Mouse (Mus musculus) MEL (cell line): Measurements from ENCODE around the gene Rhbdl3. TPM values are rescaled to one million over a fixed set of nuclear protein-coding genes. Genes with fewer than 3 reads are reported as not detected.

Experiments
- DNase-seq: peaks from one replicate; pipeline ENCODE4 v3.0.0; 2011; ENCODE audit warnings: low read depth, low spot score
- H3K27ac ChIP-seq: 2 replicates; pipeline ENCODE4 v1.5.1; 2012; ENCODE audit warnings: low read depth, mild to moderate bottlenecking, control low read depth, low read length, moderate library complexity; ENCODE audit not compliant: control insufficient read depth
- H3K27me3 ChIP-seq, 2 experiments: fragments of 150-350 bp in 1 of 2; sonication (generic) in 1 of 2; 2 replicates each; pipeline ENCODE4 v1.6.1; 2012; ENCODE audit warnings: low read length in 2 of 2, mild to moderate bottlenecking in 2 of 2, improper control_type of control experiment in 1 of 2, moderate library complexity in 1 of 2; ENCODE audit not compliant: insufficient read depth in 2 of 2, control insufficient read depth in 1 of 2
- H3K36me3 ChIP-seq, 2 experiments: 2 replicates each; pipeline ENCODE4 v1.6.1; 2012 to 2014; ENCODE audit warnings: low read length in 2 of 2, improper control_type of control experiment in 1 of 2, inconsistent platforms in 1 of 2, mild to moderate bottlenecking in 1 of 2; ENCODE audit not compliant: insufficient read depth in 2 of 2, control insufficient read depth in 1 of 2
- H3K4me1 ChIP-seq, 2 experiments: fragments of 150-350 bp in 1 of 2; sonication (generic) in 1 of 2; 2 replicates each; pipeline ENCODE4 v1.6.1; 2012; ENCODE audit warnings: low read length in 2 of 2, improper control_type of control experiment in 1 of 2, mild to moderate bottlenecking in 1 of 2; ENCODE audit not compliant: insufficient read depth in 2 of 2, control insufficient read depth in 1 of 2
- H3K4me3 ChIP-seq, 2 experiments: fragments of 150-350 bp in 1 of 2; sonication (generic) in 1 of 2; 2 replicates each; pipeline ENCODE4 v1.5.1; 2012; ENCODE audit warnings: low read depth in 2 of 2, low read length in 2 of 2, mild to moderate bottlenecking in 2 of 2, moderate library complexity in 2 of 2, control low read depth in 1 of 2, improper control_type of control experiment in 1 of 2; ENCODE audit not compliant: control insufficient read depth in 1 of 2, insufficient read depth in 1 of 2
- H3K79me2 ChIP-seq: 2 replicates; pipeline ENCODE4 v1.6.1; 2012; ENCODE audit warnings: mild to moderate bottlenecking, low read length, moderate library complexity; ENCODE audit not compliant: control insufficient read depth, poor library complexity, insufficient read depth
- H3K9ac ChIP-seq: 2 replicates; pipeline ENCODE4 v1.6.1; 2012; ENCODE audit warnings: low read depth, mild to moderate bottlenecking, control low read depth, low read length, moderate library complexity; ENCODE audit not compliant: control insufficient read depth, poor library complexity, severe bottlenecking
- H3K9me3 ChIP-seq: fragments of 150-350 bp; sonication (generic); replicated peaks from 2 replicates; pipeline ENCODE4 v1.6.1; 2012; ENCODE audit warnings: mild to moderate bottlenecking, low read length, improper control_type of control experiment, moderate library complexity; ENCODE audit not compliant: insufficient read depth
- BHLHE40 ChIP-seq: IDR thresholded peaks from 2 replicates; pipeline ENCODE4 v1.6.1; 2012; ENCODE audit warnings: low read depth, mild to moderate bottlenecking, inconsistent platforms, low read length, improper control_type of control experiment, borderline replicate concordance
- CHD2 ChIP-seq: IDR thresholded peaks from 2 replicates; pipeline ENCODE4 v1.6.1; 2011; ENCODE audit warnings: low read length, improper control_type of control experiment
- CTCF ChIP-seq, 3 experiments: IDR thresholded peaks in 2 of 3; conservative IDR thresholded peaks in 1 of 3; 2 replicates each; pipeline ENCODE4 v1.5.1; 2011 to 2012; ENCODE audit warnings: low read length in 3 of 3, low read depth in 2 of 3, mild to moderate bottlenecking in 2 of 3, improper control_type of control experiment in 1 of 3, inconsistent platforms in 1 of 3, mixed read lengths in 1 of 3, moderate library complexity in 1 of 3; ENCODE audit not compliant: control insufficient read depth in 1 of 3, insufficient read depth in 1 of 3, poor library complexity in 1 of 3, severe bottlenecking in 1 of 3
- E2F4 ChIP-seq: IDR thresholded peaks from 2 replicates; pipeline ENCODE4 v1.6.1; 2011; ENCODE audit warnings: low read depth, low read length, improper control_type of control experiment, borderline replicate concordance
- ELF1 ChIP-seq: IDR thresholded peaks from 2 replicates; pipeline ENCODE4 v1.6.1; 2014; ENCODE audit warnings: low read depth, mild to moderate bottlenecking, inconsistent platforms, low read length, improper control_type of control experiment, moderate library complexity
- EP300 ChIP-seq, 2 experiments: IDR thresholded peaks; 2 replicates each; pipeline ENCODE4 v1.6.1; 2011; ENCODE audit warnings: improper control_type of control experiment in 2 of 2, low read length in 2 of 2, low read depth in 1 of 2, mild to moderate bottlenecking in 1 of 2
- ETS1 ChIP-seq: IDR thresholded peaks from 2 replicates; pipeline ENCODE4 v1.6.1; 2012; ENCODE audit warnings: low read depth, mild to moderate bottlenecking, inconsistent platforms, low read length, improper control_type of control experiment, moderate library complexity
- GABPA ChIP-seq: IDR thresholded peaks from 2 replicates; pipeline ENCODE4 v1.6.1; 2012; ENCODE audit warnings: low read depth, mild to moderate bottlenecking, inconsistent platforms, low read length, improper control_type of control experiment, moderate library complexity
- GATA1 ChIP-seq: IDR thresholded peaks from 2 replicates; pipeline ENCODE4 v1.6.1; 2011; ENCODE audit warnings: low read depth, low read length, improper control_type of control experiment
- HCFC1 ChIP-seq: IDR thresholded peaks from 2 replicates; pipeline ENCODE4 v1.6.1; 2012; ENCODE audit warnings: low read depth, mild to moderate bottlenecking, inconsistent platforms, low read length, improper control_type of control experiment, moderate library complexity
- JUND ChIP-seq: IDR thresholded peaks from 2 replicates; pipeline ENCODE4 v1.6.1; 2011; ENCODE audit warnings: low read depth, mild to moderate bottlenecking, improper control_type of control experiment, low read length
- KAT2A ChIP-seq: conservative IDR thresholded peaks from 2 replicates; pipeline ENCODE4 v1.6.1; 2012; ENCODE audit warnings: low read depth, low read length, improper control_type of control experiment, inconsistent platforms
- MAFK ChIP-seq: IDR thresholded peaks from 2 replicates; pipeline ENCODE4 v1.6.1; 2011; ENCODE audit warnings: low read depth, mild to moderate bottlenecking, low read length, improper control_type of control experiment, borderline replicate concordance
- MAX ChIP-seq: IDR thresholded peaks from 2 replicates; pipeline ENCODE4 v1.6.1; 2011; ENCODE audit warnings: low read length, improper control_type of control experiment
- MAZ ChIP-seq: IDR thresholded peaks from 2 replicates; pipeline ENCODE4 v1.6.1; 2012; ENCODE audit warnings: low read depth, mild to moderate bottlenecking, inconsistent platforms, low read length, improper control_type of control experiment
- MEF2A ChIP-seq: IDR thresholded peaks from 2 replicates; pipeline ENCODE4 v1.6.1; 2014; ENCODE audit warnings: low read depth, mild to moderate bottlenecking, inconsistent platforms, low read length, improper control_type of control experiment; ENCODE audit not compliant: poor library complexity, insufficient replicate concordance, severe bottlenecking; ENCODE audit errors: extremely low read depth
- MXI1 ChIP-seq: IDR thresholded peaks from 2 replicates; pipeline ENCODE4 v1.6.1; 2011; ENCODE audit warnings: mild to moderate bottlenecking, low read depth, low read length, improper control_type of control experiment
- MYB ChIP-seq: IDR thresholded peaks from 2 replicates; pipeline ENCODE4 v1.6.1; 2011; ENCODE audit warnings: mild to moderate bottlenecking, low read depth, low read length, improper control_type of control experiment
- MYC ChIP-seq: IDR thresholded peaks from 2 replicates; pipeline ENCODE4 v1.6.1; 2011; ENCODE audit warnings: low read depth, mild to moderate bottlenecking, low read length, improper control_type of control experiment, moderate library complexity
- NELFE ChIP-seq: IDR thresholded peaks from 2 replicates; pipeline ENCODE4 v1.6.1; 2011; ENCODE audit warnings: low read depth, low read length, improper control_type of control experiment
- NRF1 ChIP-seq: IDR thresholded peaks from 2 replicates; pipeline ENCODE4 v1.6.1; 2014; ENCODE audit warnings: low read depth, mild to moderate bottlenecking, inconsistent platforms, low read length, improper control_type of control experiment, moderate library complexity; ENCODE audit not compliant: poor library complexity, insufficient read depth, severe bottlenecking
- POLR2A ChIP-seq, 2 experiments: IDR thresholded peaks; 2 replicates each; pipeline ENCODE4 v1.6.1; 2011 to 2012; ENCODE audit warnings: low read length in 2 of 2, mild to moderate bottlenecking in 2 of 2, control low read depth in 1 of 2, improper control_type of control experiment in 1 of 2, low read depth in 1 of 2, moderate library complexity in 1 of 2; ENCODE audit not compliant: control insufficient read depth in 1 of 2, insufficient read depth in 1 of 2, poor library complexity in 1 of 2
- POLR2AphosphoS2 ChIP-seq: IDR thresholded peaks from 2 replicates; pipeline ENCODE4 v1.6.1; 2011; ENCODE audit warnings: low read length, improper control_type of control experiment
- POLR2AphosphoS5 ChIP-seq: IDR thresholded peaks from 2 replicates; pipeline ENCODE4 v1.6.1; 2012; ENCODE audit warnings: low read depth, borderline replicate concordance, mild to moderate bottlenecking, inconsistent platforms, low read length, moderate library complexity, mixed read lengths
- RAD21 ChIP-seq: IDR thresholded peaks from 2 replicates; pipeline ENCODE4 v1.6.1; 2011; ENCODE audit warnings: mild to moderate bottlenecking, low read depth, low read length, improper control_type of control experiment
- RCOR1 ChIP-seq: IDR thresholded peaks from 2 replicates; pipeline ENCODE4 v1.6.1; 2012; ENCODE audit warnings: low read depth, mild to moderate bottlenecking, inconsistent platforms, low read length, improper control_type of control experiment
- SIN3A ChIP-seq: IDR thresholded peaks from 2 replicates; pipeline ENCODE4 v1.6.1; 2012; ENCODE audit warnings: low read length, improper control_type of control experiment, inconsistent platforms
- SMC3 ChIP-seq: IDR thresholded peaks from 2 replicates; pipeline ENCODE4 v1.6.1; 2011; ENCODE audit warnings: low read depth, low read length, improper control_type of control experiment
- TAL1 ChIP-seq: IDR thresholded peaks from 2 replicates; pipeline ENCODE4 v1.6.1; 2012; ENCODE audit warnings: mild to moderate bottlenecking, inconsistent platforms, low read length, moderate library complexity, mixed read lengths
- TBP ChIP-seq: IDR thresholded peaks from 2 replicates; pipeline ENCODE4 v1.8.0; 2011; ENCODE audit warnings: low read depth, low read length, improper control_type of control experiment
- TCF12 ChIP-seq: IDR thresholded peaks from 2 replicates; pipeline ENCODE4 v1.6.1; 2014; ENCODE audit warnings: low read depth, mild to moderate bottlenecking, inconsistent platforms, low read length, improper control_type of control experiment, moderate library complexity
- UBTF ChIP-seq: IDR thresholded peaks from 2 replicates; pipeline ENCODE4 v1.6.1; 2012; ENCODE audit warnings: low read depth, mild to moderate bottlenecking, inconsistent platforms, low read length, improper control_type of control experiment, moderate library complexity, borderline replicate concordance; ENCODE audit not compliant: insufficient read depth
- USF1 ChIP-seq: IDR thresholded peaks from 2 replicates; pipeline ENCODE4 v1.6.1; 2014; ENCODE audit warnings: low read depth, mild to moderate bottlenecking, inconsistent platforms, low read length, improper control_type of control experiment, moderate library complexity
- USF2 ChIP-seq, 2 experiments: IDR thresholded peaks; 2 replicates each; pipeline ENCODE4 v1.6.1; 2011 to 2012; ENCODE audit warnings: improper control_type of control experiment in 2 of 2, low read length in 2 of 2, borderline replicate concordance in 1 of 2, inconsistent platforms in 1 of 2, low read depth in 1 of 2, mild to moderate bottlenecking in 1 of 2; ENCODE audit not compliant: insufficient read depth in 1 of 2
- ZC3H11A ChIP-seq: IDR thresholded peaks from 2 replicates; pipeline ENCODE4 v1.6.1; 2012; ENCODE audit warnings: low read depth, mild to moderate bottlenecking, inconsistent platforms, low read length, improper control_type of control experiment
- ZMIZ1 ChIP-seq: IDR thresholded peaks from 2 replicates; pipeline ENCODE4 v1.6.1; 2012; ENCODE audit warnings: low read depth, mild to moderate bottlenecking, inconsistent platforms, low read length, improper control_type of control experiment, moderate library complexity
- ZNF384 ChIP-seq: IDR thresholded peaks from 2 replicates; pipeline ENCODE4 v1.6.1; 2012; ENCODE audit warnings: low read depth, mild to moderate bottlenecking, inconsistent platforms, low read length, improper control_type of control experiment
- polyA plus RNA-seq, 2 experiments: library from polyadenylated mRNA; stranded (reverse) in 1 of 2; unstranded in 1 of 2; fragments of >175 nt in 1 of 2; fragments of >200 nt in 1 of 2; gene quantifications; 2 replicates each; pipeline versions ENCODE4 v1.2.1 to v1.2.4; 2012; ENCODE audit warnings: low replicate concordance in 2 of 2, low read depth in 1 of 2; ENCODE audit not compliant: insufficient read length in 2 of 2, insufficient read depth in 1 of 2, missing spikeins in 1 of 2
- total RNA-seq: library from RNA; depleted of rRNA; stranded (reverse); fragments of 300-350 nt; gene quantifications from 2 replicates; pipeline ENCODE4 v1.2.3, GENCODE M21; 2012

Rhbdl3 gene
- total and polyA plus RNA-seq, 3 experiments: 0.04 to 0.11 TPM; not detected in 1

DNA sequence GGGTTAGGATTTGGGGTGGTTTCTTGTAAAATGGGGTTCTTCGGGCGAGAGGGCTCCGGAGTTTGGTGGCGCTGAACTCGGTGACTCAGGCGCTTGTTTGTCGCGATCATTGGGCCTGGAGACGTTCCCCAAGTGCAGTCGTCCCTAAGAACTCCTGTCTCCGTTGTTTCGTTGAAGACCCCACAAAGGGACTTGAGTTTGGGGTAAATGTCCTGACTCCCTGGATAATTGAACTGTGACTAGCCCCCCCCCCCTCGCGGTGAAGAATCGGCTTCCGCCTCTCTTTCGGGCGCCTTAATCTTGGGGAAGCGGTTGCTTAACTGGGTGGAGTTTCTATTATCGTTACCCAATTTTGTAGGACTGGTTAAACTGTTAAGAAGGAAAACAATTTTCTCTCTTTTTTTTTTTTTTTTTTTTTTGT, 82.9 kb downstream of the Rhbdl3 start:
- Histone ChIP-seq H3K4me3 (peak overlapping the region; percentile 75 to 85), H3K36me3 (peaks cover 34 to 38% of the 10 kb centered on the region in 2 experiments)
- peak; percentile 92 for DNase-seq
- TF ChIP-seq POLR2A (IDR thresholded peaks at IDR 0.05; ENCODE audit: control insufficient read depth in 1 of 2, insufficient read depth in 1 of 2, low read depth in 1 of 2, low read length in 2 of 2, poor library complexity in 1 of 2) (peak; percentile 23 to 69; a peak in 3 of 4 replicates), TAL1 (peak; percentile 25; the same call in 1 of the 2 replicates), MYB (peak; percentile 92), GATA1 (peak; percentile 89), MEF2A (no peak), ZMIZ1 (no peak), KAT2A (no peak; the same call in 1 of the 2 replicates), GABPA (no peak), UBTF (0 out of 2 replicates have a peak, but pooled peaks have one; percentile 43), NRF1 (no peak), POLR2AphosphoS5 (no peak), CHD2 (no peak), USF2 (IDR thresholded peaks at IDR 0.05; ENCODE audit: borderline replicate concordance in 1 of 2, insufficient read depth in 1 of 2, low read depth in 1 of 2, low read length in 2 of 2) (no peak), TCF12 (peak; percentile 91), ELF1 (peak; percentile 71; the same call in 1 of the 2 replicates), USF1 (no peak), MAX (no peak), E2F4 (no peak), ZNF384 (peak; percentile 98), TBP (peak; percentile 86; the same call in 1 of the 2 replicates), HCFC1 (peak; percentile 56; the same call in 1 of the 2 replicates), MYC (0 out of 2 replicates have a peak, but pooled peaks have one; percentile 35), ETS1 (peak; percentile 83), CTCF (IDR thresholded peaks at IDR 0.05 in 2 of 3, conservative IDR thresholded peaks at IDR 0.05 in 1 of 3; ENCODE audit: control insufficient read depth in 1 of 3, insufficient read depth in 1 of 3, low read depth in 2 of 3, low read length in 3 of 3, poor library complexity in 1 of 3, severe bottlenecking in 1 of 3) (no peak), NELFE (no peak), MXI1 (no peak), BHLHE40 (no peak), MAFK (no peak), SIN3A (peak; percentile 72; the same call in 1 of the 2 replicates), POLR2AphosphoS2 (no peak), EP300 (IDR thresholded peaks at IDR 0.05; ENCODE audit: low read depth in 1 of 2, low read length in 2 of 2) (peak; percentile 84 to 95), RCOR1 (peak; percentile 81), MAZ (peak; percentile 69), ZC3H11A (no peak), SMC3 (no peak), RAD21 (no peak), JUND (no peak)

More for the DNA sequence above, 82.9 kb downstream of the Rhbdl3 start:
- Histone ChIP-seq H3K27ac (peak overlapping the region; percentile 98), H3K79me2 (peaks cover 53% of the 10 kb centered on the region), H3K4me1 (peaks cover 16% of the 10 kb centered on the region in 2 experiments), H3K27me3 (no peaks in the 10 kb centered on the region), H3K9me3 (no peaks in the 10 kb centered on the region), H3K9ac (peak overlapping the region; percentile 88)
